Comparison of ENCODE assay signal across 12 mouse cellular contexts in genomic region chr6:38359736-38360499, GRCm38 (mm10). TPM values are rescaled to one million over a fixed set of nuclear protein-coding genes. Genes with fewer than 3 reads are reported as not detected.
DNase-seq lines count a peak whose midpoint lies in the region; ATAC-seq and TF ChIP-seq lines count a peak whose summit lies in the region.
"Had no signal": no experiment of that assay in that cellular context is flagged by ENCODE, and none has a peak within 500 bp of the region (broad histone marks: within the 10 kb centered on the region; RNA-seq: fewer than 3 reads in every experiment).

No protein-coding gene starts in this region.

- no peak overlapping the region for H3K9ac ChIP-seq in stomach, embryonic 15.5 days
- H3K9ac ChIP-seq in stomach, postnatal 0 days (ENCODE audit: low read length): no peak overlapping the region
- H3K9ac ChIP-seq: heart, embryonic 13.5 days; limb, embryonic 12.5 days had no signal

- no peaks in the 10 kb centered on the region for H3K9me3 ChIP-seq in stomach, embryonic 15.5 days
- no peaks in the 10 kb centered on the region for H3K9me3 ChIP-seq in stomach, postnatal 0 days (ENCODE audit: control insufficient read depth, low read length)
- H3K9me3 ChIP-seq: heart, embryonic 13.5 days; limb, embryonic 12.5 days had no signal

- ATAC-seq in stomach, embryonic 15.5 days (ENCODE audit: insufficient read depth, low FRiP score, low read depth): peak; percentile 65; the same call in 1 of the 2 replicates
- ATAC-seq in stomach, postnatal 0 days (ENCODE audit: low FRiP score, low TSS enrichment): no peak
- ATAC-seq in common myeloid progenitor, adult 5-6 weeks (replicated peaks; ENCODE audit: low read depth, poor library complexity, severe bottlenecking): peak; percentile 71

- H3K4me2 ChIP-seq in stomach, embryonic 15.5 days: no peak overlapping the region
- H3K4me2 ChIP-seq in stomach, postnatal 0 days (replicated peaks; ENCODE audit: low read depth): no peak overlapping the region
- H3K4me2 ChIP-seq: heart, embryonic 13.5 days; limb, embryonic 12.5 days had no signal

- DNase-seq in stomach, postnatal 0 days (ENCODE audit: low spot score): no peak
- peak; percentile 39 for DNase-seq in thymus, postnatal 4 days
- no peak for DNase-seq in left cerebral cortex, postnatal 25 days (ENCODE audit: low spot score in 2 of 2)
- DNase-seq in layer of hippocampus, postnatal 10 days (ENCODE audit: low spot score in 2 of 2): no peak
- DNase-seq in heart, adult 9 months (ENCODE audit: low spot score in 2 of 2): no peak
- DNase-seq: cerebellum, adult 2 months; kidney, postnatal 10 days had no signal

- H3K27me3 ChIP-seq in stomach, embryonic 15.5 days (replicated peaks): peaks cover 3% of the 10 kb centered on the region; the same call in 1 of the 2 replicates
- H3K27me3 ChIP-seq in stomach, postnatal 0 days (ENCODE audit: control insufficient read depth, insufficient read depth, low read length): no peaks in the 10 kb centered on the region

- TF ChIP-seq CTCF in stomach, postnatal 0 days (IDR thresholded peaks at IDR 0.05; ENCODE audit: low read depth): no peak

- no peaks in the 10 kb centered on the region for H3K36me3 ChIP-seq in stomach, embryonic 15.5 days
- H3K36me3 ChIP-seq in stomach, postnatal 0 days (ENCODE audit: control insufficient read depth, insufficient read depth, low read length): no peaks in the 10 kb centered on the region
- no peaks in the 10 kb centered on the region for H3K36me3 ChIP-seq in macrophage (ENCODE audit: inconsistent target)
- H3K36me3 ChIP-seq: heart, embryonic 13.5 days; limb, embryonic 12.5 days had no signal

- no peak overlapping the region for H3K4me3 ChIP-seq in stomach, embryonic 15.5 days (replicated peaks)
- H3K4me3 ChIP-seq in stomach, postnatal 0 days (ENCODE audit: low read depth, low read length): no peak overlapping the region
- no peak overlapping the region for H3K4me3 ChIP-seq in macrophage (ENCODE audit: inconsistent target)
- H3K4me3 ChIP-seq: heart, embryonic 13.5 days; limb, embryonic 12.5 days had no signal

- no peak for TF ChIP-seq EP300 in stomach, postnatal 0 days (optimal IDR thresholded peaks at IDR 0.05)

- peaks cover 13% of the 10 kb centered on the region; the same call in 1 of the 2 replicates for H3K79me2 ChIP-seq in macrophage (ENCODE audit: inconsistent target)

- WGBS in stomach, embryonic 15.5 days: 80% methylated on average over 12 of the region's 12 CpGs
- 79% methylated on average over 12 of the region's 12 CpGs for WGBS in stomach, postnatal 0 days
- 51% methylated on average over 9 of the region's 12 CpGs for WGBS in macrophage (ENCODE audit: missing documents)

- 0 out of 2 replicates have a peak, but pooled peaks cover 5% of the 10 kb centered on the region for H3K4me1 ChIP-seq in stomach, embryonic 15.5 days
- H3K4me1 ChIP-seq in stomach, postnatal 0 days (replicated peaks; ENCODE audit: control insufficient read depth, insufficient read depth): no peaks in the 10 kb centered on the region
- H3K4me1 ChIP-seq: limb, embryonic 12.5 days had no signal

- intact Hi-C loops in left cerebral cortex, postnatal 25 days (cut with DNase I): no loop called here

- H3K27ac ChIP-seq in stomach, embryonic 15.5 days: no peak overlapping the region
- no peak overlapping the region for H3K27ac ChIP-seq in stomach, postnatal 0 days (replicated peaks)
- H3K27ac ChIP-seq in macrophage: peak overlapping the region; percentile 35
- H3K27ac ChIP-seq: heart, embryonic 13.5 days; limb, embryonic 12.5 days had no signal

RNA-seq across cellular contexts. Expression of gene Zc3hav1, which starts 5.5 kb away (rescaled TPM):
- polyA plus RNA-seq in stomach, embryonic 15.5 days (2015; fragmentation: Nextera tagmentation; extraction: Ambion mirVana): 10.2 and 12.1 TPM in 2 replicates
- 12.7 and 12.9 TPM in 2 replicates for polyA plus RNA-seq in stomach, postnatal 0 days (2015; fragmentation: Nextera tagmentation; extraction: Ambion mirVana)
- total RNA-seq in common myeloid progenitor, adult 5-6 weeks (2017): 56.1 and 59.7 TPM in 2 replicates
- 100 to 1,000 TPM; 160 to 712 (median 403) TPM for total RNA-seq in macrophage (2018; cell fraction: chromatin; rRNA removed)
- total RNA-seq in macrophage (2018; cell fraction: cytosol; rRNA removed): 100 to 1,000 TPM; 119 to 238 (median 164) TPM
- 100 to 1,000 TPM; 155 to 574 (median 351) TPM for total RNA-seq in macrophage (2018; cell fraction: nucleus; rRNA removed)
- polyA plus RNA-seq in macrophage (2018): 77.0 to 95.7 TPM (median 95.3 TPM) in 3 replicates
- total RNA-seq in left cerebral cortex, postnatal 25 days (2021): 1 to 10 TPM; 2.5 to 2.6 TPM
- total RNA-seq in layer of hippocampus, postnatal 10 days (2021): 1 to 10 TPM; 3.0 to 3.1 TPM

RNA-seq across cellular contexts. Expression of gene Ttc26, which starts 21.4 kb away (rescaled TPM):
- polyA plus RNA-seq in stomach, embryonic 15.5 days (2015; fragmentation: Nextera tagmentation; extraction: Ambion mirVana): 5.8 and 5.9 TPM in 2 replicates
- polyA plus RNA-seq in stomach, postnatal 0 days (2015; fragmentation: Nextera tagmentation; extraction: Ambion mirVana): 1.5 TPM in 2 replicates
- 2.1 and 3.2 TPM in 2 replicates for total RNA-seq in common myeloid progenitor, adult 5-6 weeks (2017)
- 1 to 10 TPM in 13 of 26 experiments, under 1 TPM in 8, not detected in 5; 0.43 to 4.4 (median 1.4) TPM for total RNA-seq in macrophage (2018; cell fraction: chromatin; rRNA removed)
- total RNA-seq in macrophage (2018; cell fraction: cytosol; rRNA removed): under 1 TPM; 0.09 to 0.89 (median 0.42) TPM
- total RNA-seq in macrophage (2018; cell fraction: nucleus; rRNA removed): 1 to 10 TPM in 5 of 26 experiments, under 1 TPM in 19, not detected in 2; 0.12 to 1.7 (median 0.50) TPM
- 0.19 to 0.32 TPM (median 0.26 TPM) in 3 replicates for polyA plus RNA-seq in macrophage (2018)
- 10 to 100 TPM; 12.0 to 13.0 TPM for total RNA-seq in left cerebral cortex, postnatal 25 days (2021)
- total RNA-seq in layer of hippocampus, postnatal 10 days (2021): 10 to 100 TPM in 1 of 2 experiments, 1 to 10 TPM in 1; 9.8 to 10.1 TPM

Comparison
In these comparisons a context has a peak if more than half of its experiments do, and no peak if none do; other contexts are left out.
1. RNA of gene Zc3hav1, which starts 5.5 kb away (total RNA-seq): 56.1 to 59.7 TPM in common myeloid progenitor, adult 5-6 weeks; 3.0 to 3.1 TPM in layer of hippocampus, postnatal 10 days and 2.5 to 2.6 TPM in left cerebral cortex, postnatal 25 days; every median in the first group is over 10 times any median in the second.